Mouse (Mus musculus): ENCODE results near the gene Slc39a2.
A peak's percentile ranks its signal among the peaks of the same experiment; 100 is the strongest.
"Not testable (repeated sequence)": the region's sequence is repeated elsewhere in the genome, so short reads cannot be mapped to it uniquely, and the experiment has no call there.

Slc39a2 gene

DNA sequence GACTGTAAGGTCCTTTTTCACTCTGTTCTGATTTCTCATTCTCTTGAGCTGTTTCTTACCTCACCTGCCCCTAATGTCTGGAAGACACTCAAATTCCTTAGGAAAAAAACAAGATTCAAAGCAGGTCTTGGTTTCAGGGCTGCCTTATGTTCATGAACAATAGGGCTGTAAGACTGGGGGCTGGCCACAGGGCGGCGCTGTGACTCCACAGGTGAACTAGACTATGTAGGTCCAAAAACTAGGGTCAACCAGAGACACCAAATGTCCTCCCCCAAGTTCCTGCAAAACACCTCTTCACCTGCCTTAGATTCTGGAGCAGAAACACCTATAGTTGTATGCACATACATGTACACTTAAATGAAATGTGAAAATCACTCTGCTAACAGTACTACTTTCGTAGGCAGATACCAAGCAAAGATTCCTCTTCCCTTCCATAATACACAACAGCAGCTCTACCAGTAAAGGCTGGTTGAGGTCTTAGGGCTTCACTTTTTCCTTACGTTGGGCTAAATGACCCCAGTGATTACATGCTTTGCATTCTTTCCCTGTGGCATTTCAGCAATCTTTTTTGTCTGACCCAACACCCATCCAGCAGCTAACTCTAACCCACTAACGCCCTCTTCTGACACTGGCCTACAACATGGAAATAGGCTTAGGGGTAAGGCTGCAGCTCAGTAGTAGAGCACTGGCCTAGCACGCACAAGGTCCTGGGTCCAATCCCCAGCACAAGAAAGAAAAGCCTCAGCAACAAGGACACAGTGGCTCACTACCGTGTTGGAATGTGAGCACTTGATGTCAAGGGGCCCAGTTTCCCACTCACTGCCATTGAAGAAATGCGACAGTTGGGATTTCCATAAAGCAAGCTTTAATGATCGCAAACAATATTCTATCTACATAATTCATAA is 10.4 kb downstream of the Slc39a2 start:
- peak; percentile 44 for DNase-seq

DNA sequence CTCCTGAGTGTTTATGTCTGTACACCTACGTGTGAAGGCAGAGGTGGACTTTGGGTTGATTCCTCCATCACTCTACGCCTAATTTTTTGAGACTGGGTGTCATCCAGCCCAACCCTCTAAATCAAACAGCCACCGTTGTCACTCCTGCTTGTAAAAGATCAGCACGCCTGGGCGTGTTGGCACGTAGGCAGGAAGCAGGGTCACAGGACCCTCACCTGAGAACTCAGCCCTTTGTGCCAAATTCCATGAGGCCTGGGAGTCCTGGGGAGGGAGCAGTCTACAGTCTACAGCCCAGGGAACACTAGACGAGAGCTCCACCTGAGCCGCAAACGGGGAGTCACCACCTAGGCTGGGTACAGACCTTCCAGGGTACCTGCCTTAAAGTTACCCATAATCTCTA is 11.1 kb downstream of the Slc39a2 start:
- DNase-seq = no peak

DNA sequence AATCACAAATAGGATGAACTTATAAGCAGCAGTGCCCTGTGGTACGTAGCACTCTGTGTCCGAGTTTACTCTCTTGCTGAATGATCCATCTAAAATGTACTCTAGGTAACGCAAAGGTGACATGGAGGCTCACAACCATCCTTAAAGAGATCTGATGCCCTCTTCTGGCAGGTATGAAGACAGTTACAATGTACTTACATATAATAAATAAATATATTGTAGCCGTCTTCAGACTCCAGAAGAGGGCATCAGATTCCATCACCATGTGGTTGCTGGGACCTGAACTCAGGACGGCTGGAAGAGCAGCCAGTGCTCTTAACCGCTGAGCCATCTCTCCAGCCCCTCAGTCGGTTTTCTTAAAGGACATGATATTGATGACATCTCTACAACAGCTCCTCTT is 12.0 kb downstream of the Slc39a2 start:
- DNase-seq = no peak

DNA sequence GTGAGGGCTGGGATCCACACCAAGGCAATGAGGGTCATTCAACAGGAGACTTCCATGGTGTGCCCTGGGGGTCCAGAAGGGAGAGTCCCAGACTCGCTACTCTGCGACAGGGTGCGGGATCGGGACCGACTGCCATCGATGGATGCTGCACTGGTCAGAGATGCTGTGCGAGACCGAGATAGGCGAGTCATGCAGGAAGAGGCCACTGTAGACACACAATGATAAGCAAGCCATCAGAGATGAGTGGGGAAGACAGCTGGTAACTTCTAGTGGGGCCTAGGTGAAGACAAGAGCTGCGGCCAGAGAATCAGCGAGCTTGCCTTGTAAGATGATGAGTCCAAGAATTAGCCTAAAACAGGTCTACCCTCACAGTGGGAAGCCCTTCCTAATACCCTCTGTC is 13.4 kb downstream of the Slc39a2 start:
- DNase-seq = no peak

DNA sequence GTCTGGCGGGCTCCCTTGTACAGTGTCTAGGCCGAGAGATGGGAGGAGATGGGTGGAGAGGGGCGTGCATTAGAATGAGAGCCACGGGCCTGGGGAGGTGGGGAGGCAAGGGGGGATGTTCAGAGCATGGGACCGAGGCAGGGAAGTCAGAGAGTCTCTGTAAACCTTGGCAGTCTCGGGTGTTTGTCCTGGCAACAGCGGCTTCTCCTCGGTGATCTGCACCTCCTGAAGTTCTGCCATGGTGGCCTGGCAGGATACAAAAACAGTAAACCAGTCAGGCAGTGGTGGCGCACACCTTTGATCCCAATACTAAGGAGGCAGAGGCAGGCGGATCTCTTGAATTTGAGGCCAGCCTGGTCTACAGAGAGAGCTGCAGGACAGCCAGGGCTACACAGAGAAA is 18.6 kb downstream of the Slc39a2 start:
- DNase-seq = no peak

DNA sequence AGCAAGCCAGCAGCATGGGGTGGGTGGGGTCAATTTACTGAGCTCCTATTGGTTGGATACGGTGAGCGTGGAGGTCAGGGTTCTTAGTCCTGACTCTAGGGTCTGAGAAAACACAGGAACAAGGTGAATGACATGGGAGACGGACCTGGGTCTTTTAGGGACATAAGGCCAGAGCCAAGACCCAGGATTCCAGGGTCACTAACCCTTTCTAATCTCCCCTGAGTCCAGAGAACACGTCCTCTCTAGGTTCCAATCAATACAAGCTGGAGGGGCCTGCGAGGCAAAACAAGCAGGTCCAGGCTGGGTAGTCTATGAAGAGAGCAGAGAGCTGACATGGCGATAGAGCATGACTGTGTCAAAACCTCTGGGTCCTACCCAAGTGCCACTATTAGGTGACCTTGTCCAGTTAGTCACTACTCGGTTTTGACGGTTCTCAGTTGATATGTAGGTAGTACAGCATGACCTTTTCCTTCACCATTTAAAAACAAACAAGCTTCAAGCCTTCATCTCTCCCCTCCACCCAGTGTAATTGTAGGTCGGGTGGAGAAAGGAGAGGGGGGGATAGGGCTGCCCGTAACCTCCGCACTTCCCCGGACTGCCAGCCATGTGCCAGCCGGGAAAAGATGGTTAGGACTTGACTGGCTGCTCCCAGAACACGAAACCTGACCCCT is 19.8 kb downstream of the Slc39a2 start:
- DNase-seq = peak; percentile 72

DNA sequence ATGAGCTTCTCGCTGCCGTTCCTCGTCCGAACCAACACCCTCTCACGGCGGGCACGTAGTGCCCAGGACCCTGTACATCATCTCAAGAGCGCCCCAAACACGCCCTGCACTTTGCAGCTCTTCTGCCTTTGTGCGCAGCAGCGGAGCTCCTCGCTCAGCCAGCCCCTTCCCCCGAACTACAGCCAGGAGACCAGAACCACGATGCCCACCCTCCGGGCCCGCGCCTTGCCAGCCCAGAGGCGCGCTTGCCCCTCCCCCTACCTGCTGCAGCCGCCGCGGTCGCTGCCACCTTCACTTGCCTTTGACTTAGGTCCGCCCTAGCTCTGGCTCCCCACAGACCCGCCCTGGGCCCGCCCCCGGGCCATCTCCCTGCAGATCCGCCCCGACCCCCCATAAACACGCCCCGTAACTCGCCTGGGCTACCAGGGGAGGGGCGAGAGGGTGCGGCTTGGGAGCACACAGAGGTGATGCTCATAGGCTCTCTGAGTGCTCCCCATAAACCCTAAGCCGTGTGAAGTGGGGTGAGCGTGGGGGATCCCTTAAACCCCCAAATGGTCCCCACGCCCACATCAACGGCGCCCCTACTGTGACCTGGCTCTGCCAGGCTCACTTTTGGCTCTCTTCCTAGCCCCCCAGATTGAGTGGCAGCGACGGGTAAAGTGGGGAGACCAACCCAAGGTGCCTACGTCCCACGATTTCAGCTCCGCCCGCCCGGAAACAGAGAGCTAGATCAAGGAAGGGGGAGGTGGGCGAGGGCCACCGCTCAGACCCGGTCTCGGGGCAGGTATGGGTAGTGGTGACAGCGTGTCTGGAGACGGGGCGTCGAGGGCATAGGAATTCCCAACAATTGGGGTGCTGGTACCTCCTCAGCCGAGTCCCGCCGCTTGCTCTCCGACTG is 20.6 kb downstream of the Slc39a2 start:
- DNase-seq = peak; percentile 91

DNA sequence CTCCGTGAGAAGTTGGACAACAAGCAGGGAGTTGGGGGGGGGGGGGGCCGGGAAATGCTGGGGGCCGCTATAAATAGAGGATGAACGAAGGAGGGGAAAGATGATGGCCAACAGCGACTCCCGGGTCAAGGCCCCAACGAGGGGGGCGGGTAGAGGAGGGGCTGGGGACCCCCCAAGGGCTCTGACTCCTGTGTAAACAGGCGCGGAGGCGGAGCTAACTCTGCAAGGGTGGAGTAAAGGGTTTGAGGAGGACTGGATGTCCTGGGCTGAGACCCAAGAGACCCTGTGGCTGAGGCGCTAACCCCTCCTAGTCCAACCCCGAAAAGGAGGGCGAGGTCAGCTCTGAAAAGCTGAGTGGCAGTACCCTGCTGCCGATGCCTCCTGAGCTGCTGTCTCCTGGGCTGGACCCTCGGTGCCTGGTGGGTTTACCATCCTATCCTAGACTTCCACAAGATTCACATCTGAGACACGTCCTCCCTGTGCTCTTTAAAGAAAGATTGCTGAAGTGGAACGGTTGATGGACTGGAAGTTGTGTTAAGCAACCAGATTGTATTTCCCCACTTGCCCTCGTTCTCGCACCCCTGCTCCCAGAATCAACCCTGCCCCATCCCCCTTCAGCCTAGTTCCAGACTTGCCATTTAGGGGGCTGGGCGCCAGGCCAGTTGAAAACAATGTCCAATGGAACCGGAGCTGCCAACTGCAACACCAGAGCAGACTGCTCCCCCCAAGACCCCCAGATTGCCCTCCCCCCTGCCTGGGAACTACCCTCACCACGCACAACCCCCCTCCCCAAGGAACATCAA is 21.5 kb downstream of the Slc39a2 start, which contains the start of gene Ndrg2:
TSS of gene Ndrg2 (minus strand) at position 199 of the 803 bp plus-strand sequence.
- DNase-seq = peak; percentile 79

DNA sequence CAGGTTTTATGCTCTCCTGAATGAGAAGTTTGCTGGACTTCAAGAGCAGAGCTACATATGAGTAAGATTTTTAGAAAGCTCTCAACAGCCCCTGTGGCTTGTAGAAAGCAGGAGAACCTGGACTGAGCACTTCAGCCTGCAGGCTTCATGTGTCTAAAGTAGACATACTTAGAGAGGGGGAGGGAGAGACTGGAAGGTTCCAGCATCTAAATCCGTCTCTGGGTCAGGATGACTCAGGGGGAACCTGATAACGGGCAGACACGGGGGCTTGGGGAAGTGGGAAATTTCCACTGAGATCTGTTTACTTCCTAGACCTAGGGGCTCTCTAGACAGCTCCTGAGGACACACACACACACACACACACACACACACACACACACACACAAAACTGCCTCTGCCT is 22.3 kb downstream of the Slc39a2 start:
- no peak for DNase-seq

DNA sequence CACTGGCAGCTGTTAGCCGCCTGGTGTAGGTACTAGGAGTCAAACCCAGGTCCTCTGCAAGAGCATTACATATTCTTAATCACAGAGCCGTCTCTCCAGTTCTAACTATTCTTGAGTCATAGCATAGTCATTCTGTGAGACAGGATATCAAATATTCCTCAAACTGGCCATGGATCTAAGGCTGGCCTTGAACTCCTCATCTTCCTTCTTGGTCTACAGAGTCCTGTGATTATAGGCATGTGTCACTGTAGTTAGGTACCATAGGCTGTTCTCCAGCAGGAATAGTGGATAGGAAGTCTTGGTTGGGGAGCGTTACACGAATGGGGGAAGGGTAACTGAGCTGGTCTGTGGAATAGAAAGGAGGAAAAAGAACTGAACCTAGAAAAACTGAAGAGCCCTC is 23.9 kb downstream of the Slc39a2 start:
- DNase-seq = no peak

DNA sequence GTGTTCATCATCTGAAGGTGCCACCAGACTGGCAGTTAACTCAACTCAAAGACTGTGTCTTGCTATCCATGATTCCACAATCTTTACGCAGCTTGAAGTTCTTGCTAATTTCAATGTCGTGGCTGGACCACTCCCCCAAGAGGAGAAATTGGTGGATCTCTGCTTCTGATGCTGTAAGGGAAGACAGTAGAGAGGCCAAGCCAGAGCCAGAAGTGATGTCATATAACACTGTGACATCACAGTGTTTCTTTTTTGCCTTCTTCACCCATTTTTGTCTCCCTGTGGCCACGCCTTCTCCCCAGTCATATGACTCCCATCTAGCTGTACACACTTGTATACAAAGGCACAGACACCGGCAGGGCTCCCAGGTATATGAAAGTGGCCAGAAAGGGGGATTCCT is 25.4 kb downstream of the Slc39a2 start, which contains the start of gene Tppp2:
TSS of gene Tppp2 (plus strand) at position 301 of the 400 bp plus-strand sequence.
- no peak for DNase-seq

DNA sequence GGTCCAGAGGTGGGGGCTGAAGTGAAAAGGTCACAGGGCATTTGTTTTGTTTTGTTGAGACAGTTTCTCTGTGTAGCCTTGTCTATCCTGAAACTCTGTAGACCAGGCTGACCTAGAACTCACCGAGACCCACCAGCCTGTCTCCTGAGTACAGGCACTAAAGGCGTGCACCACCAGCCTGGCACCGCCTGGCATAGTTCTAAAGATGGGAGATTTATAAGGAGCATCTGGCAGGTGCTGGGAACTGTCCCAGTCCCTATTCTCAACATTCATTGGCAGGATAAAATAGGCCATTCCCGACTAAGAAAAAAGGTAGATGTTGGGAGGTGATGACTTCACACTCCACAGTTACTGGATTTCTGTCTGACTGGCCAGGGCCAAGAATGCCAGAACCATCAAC is 26.3 kb downstream of the Slc39a2 start:
- no peak for DNase-seq

DNA sequence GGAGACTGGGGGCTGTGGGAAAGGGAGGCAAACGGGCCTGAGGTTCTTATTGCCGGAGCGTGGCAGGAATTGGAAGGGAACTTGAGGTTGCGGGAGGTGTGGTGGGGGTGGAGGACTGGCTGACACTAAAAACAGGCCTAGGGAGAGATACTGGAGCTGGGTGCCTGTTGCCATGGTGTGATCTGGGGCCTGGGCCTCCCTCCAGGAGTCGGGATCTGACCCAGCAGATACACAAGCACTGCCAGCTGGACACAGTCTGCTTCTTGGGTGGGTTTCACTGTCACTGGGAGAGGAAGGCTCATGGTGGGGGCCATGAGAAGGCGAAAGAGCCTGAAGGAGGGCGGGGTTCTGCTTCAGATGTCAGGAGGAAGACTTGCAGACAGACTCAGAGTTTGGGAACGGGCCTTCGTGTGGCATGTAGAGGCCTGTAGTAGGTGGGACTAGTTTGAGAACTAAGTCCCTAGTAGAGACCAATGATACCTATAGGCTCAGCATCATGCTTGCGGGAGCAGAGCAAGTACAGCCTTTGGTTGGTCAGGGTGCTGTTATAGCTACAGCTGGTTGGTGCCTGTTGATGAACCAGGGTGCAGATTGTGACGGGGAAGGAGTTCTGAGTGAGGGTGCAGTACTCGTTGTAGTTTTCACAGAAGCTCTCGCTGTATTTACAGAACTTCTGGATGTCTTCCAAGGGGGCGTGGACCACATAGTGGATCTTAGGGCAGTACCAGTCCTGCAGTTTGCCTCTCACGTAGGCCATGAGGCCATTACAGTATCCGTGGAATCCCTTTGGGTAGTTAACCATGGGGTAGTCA is 29.3 kb downstream of the Slc39a2 start:
- DNase-seq = no peak

DNA sequence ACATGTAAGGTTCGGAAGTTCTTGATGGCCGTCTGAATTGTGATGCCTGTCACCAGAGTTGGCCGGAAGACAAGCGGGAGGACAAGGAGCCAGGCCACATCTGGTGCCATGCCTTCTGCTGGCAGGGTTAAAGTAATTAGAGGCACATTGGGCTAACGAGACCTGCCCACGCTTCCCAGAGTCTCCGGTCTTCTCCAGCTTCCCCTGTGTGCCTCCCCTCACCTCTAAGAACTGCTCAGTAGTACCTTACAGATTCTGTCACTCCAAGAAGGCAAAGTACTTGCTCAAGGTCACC is 29.8 kb downstream of the Slc39a2 start, which contains the start of gene Rnase13:
TSS of gene Rnase13 (minus strand) at position 203 of the 295 bp plus-strand sequence.
- DNase-seq = no peak

DNA sequence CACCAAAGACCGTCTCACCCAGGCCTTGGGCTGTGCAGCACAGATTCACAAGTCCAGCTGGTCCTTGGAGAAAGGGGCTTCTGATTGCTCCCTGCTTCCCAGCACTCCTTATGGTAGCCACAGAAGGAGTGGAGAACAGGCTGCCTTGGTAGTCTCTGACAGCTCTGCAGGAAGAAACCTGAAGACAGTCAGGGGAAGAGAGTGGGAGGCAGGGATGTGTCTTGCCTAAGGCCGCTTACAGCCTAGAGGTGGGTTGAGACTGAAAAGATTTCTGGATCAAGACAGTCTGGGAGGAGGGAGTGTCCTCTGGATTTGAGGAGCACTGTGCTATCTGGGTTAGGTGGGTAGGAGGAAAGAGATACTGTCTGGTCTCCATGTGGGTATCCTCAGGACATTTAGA is 30.2 kb downstream of the Slc39a2 start:
- no peak for DNase-seq

DNA sequence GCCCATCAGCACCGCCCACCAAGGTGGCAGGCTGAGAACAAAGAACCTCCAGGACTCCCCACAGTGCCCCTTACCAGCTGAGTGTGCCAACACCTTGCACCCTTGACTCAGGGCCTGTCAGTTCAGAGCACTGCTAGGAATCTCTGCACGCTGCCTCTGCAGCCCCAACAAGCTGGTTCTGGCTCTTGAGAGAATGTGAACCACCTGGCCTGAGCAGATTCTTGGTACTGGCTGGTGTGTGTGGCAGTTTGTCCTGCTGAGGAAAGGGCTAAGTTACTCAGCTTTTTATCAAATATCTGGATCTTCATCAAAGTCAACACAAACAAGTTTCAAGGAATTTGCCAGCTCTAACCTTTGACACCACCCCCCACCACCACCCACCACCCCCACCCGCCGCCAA is 30.8 kb downstream of the Slc39a2 start:
- DNase-seq = no peak

DNA sequence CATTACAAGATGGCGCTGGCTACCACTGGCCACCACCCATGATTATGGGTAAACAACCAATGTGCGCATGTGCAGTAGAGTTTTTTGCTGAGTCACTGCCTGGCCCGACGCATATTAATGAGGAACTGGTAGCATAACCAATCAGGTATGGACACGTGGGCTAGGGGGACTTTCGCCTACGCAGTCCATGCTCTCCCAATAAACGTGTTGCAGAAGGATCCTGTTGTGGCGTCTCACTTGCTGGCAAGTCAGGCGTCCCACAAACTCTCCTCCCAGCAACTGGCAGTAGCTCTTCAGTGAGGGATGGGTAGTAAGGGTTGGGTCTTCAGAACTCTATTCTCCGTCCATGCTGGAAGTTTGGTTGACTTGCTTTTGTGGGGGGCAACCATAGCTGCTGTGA is 34.2 kb downstream of the Slc39a2 start:
- DNase-seq = not testable (repeated sequence)

DNA sequence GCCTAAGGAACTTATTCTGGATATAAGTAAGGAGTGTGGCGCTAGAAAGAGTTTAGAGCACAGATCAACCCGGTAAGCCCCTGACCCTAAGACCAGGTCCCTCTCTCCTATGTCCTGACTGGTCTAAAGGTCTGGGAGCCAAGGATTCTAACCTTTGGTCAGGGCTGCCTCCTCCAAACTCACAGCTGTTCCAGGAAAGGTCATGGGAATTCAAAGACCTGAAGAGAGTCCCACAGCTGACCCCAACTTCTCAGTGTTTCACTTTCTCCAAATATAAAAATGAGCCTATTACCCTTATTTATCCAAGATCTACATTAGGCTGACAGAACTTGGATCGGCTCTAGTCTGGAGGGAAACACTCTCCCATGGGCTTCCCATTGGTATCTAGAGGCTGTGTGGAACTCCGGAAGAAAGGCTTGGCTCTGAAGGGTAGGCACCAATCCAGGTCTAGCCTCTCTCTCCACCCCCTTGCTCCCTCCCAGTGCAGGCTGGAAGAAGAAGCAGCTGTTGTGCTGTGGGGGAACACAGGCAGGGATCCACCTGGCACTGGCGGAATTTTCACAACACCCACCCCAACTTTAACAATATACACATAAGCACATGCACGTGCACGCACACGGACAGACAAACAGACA is 36.7 kb downstream of the Slc39a2 start:
- DNase-seq = peak; percentile 73

DNA sequence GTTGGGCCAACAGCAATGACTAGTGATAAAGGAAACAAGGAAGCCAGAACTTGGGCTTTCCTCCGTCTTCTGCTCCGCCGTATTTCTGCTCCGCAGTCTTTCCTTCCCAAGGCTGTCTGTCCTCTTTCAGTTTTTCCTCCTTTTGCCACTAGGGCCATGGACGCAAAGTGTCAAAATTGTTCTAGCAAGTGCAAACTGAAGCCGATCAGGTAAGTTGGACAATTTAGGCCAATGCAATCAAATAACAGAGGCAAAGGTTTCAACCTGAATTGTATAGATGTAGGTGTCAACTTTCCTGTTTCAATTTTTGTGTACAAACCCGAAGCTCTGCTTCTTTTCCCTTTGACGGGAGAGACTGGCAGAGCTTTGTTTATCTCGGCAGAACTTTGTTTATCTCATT is 37.3 kb downstream of the Slc39a2 start:
- DNase-seq = no peak

DNA sequence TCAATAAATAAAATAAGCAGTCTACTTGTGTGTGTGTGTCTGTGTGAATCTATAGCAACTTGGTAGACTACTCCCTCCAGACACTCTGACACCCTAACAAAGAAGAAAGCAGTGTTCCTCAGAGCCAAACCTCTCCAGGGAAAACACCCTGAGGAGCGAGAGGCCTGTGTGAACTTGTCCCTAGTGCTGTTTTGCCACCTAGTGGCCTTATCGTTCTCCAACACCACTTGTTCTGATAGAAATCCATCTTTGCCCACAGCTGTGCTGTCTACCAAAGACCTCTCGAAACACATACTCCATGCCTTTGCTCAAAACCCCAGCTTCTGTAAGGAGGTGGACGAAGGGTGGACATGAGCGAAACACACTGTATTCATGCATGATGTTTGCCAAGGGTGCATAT is 38.1 kb downstream of the Slc39a2 start:
- DNase-seq = peak; percentile 61
